Mouse (Mus musculus): ENCODE measurements around the gene Pla2g6. TPM values are rescaled to one million over a fixed set of nuclear protein-coding genes. Genes with fewer than 3 reads are reported as not detected.

Pla2g6 gene
- polyA plus RNA-seq, 2 experiments: 12.7 to 21.8 TPM

DNA sequence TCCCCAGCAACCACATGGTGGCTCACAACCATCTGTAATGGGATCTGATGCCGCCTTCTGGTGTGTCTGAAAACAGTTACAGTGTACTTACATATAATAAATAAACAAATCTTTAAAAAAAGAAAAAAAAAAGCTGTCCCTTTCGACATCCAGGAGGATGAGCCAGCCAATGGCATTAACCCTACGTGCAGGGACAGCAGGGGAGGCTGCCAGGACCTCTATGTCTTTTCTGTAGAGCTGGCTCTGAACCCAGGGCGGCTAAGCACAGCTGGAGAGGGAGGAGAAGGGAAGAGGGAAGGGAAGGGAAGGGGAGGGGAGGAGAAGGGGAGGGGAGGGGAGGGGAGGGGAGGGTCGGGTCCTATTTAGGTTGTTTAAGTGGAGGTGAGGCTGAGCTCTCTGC, 23.4 kb downstream of the Pla2g6 start:
- Histone ChIP-seq H3K36me3 (ENCODE audit: control insufficient read depth, insufficient read depth, low read length) (peaks cover 9% of the 10 kb centered on the region; the same call in 1 of the 2 replicates), H3K9ac (ENCODE audit: low read depth, low read length, severe bottlenecking) (no peak overlapping the region), H3K4me3 (replicated peaks; ENCODE audit: low read length) (no peak overlapping the region), H3K27ac (replicated peaks; ENCODE audit: low read depth, low read length) (no peak overlapping the region), H3K9me3 (ENCODE audit: control insufficient read depth, low read length) (no peaks in the 10 kb centered on the region), H3K4me2 (replicated peaks; ENCODE audit: low read depth, low read length, severe bottlenecking) (no peak overlapping the region), H3K27me3 (ENCODE audit: control insufficient read depth, insufficient read depth, low read length) (no peaks in the 10 kb centered on the region), H3K4me1 (ENCODE audit: control insufficient read depth, insufficient read depth, low read length) (no peaks in the 10 kb centered on the region)
- no peak for ATAC-seq (ENCODE audit: low FRiP score, low read depth)
- WGBS: 62% methylated on average over 4 of the region's 5 CpGs
- DNase-seq (ENCODE audit: low spot score): no peak
- no peak for TF ChIP-seq POLR2A (IDR thresholded peaks at IDR 0.05; ENCODE audit: borderline replicate concordance, extremely low read depth, insufficient read depth, insufficient read length)

- H3K36me3 ChIP-seq (ENCODE audit: control insufficient read depth, insufficient read depth, low read length): peaks cover 9% of the 10 kb centered on the region; the same call in 1 of the 2 replicates
- TF ChIP-seq POLR2A (IDR thresholded peaks at IDR 0.05; ENCODE audit: borderline replicate concordance, extremely low read depth, insufficient read depth, insufficient read length): no peak
- no peak overlapping the region for H3K4me3 ChIP-seq (replicated peaks; ENCODE audit: low read length)
- ATAC-seq (ENCODE audit: low FRiP score, low read depth) (no peak), DNase-seq (ENCODE audit: low spot score) (no peak)
- no peak overlapping the region for H3K9ac ChIP-seq (ENCODE audit: low read depth, low read length, severe bottlenecking)
- no peaks in the 10 kb centered on the region for H3K4me1 ChIP-seq (ENCODE audit: control insufficient read depth, insufficient read depth, low read length)
- WGBS: 84% methylated on average over 8 of the region's 8 CpGs
- no peaks in the 10 kb centered on the region for H3K27me3 ChIP-seq (ENCODE audit: control insufficient read depth, insufficient read depth, low read length)
- H3K9me3 ChIP-seq (ENCODE audit: control insufficient read depth, low read length): no peaks in the 10 kb centered on the region
- H3K4me2 ChIP-seq (replicated peaks; ENCODE audit: low read depth, low read length, severe bottlenecking): no peak overlapping the region
- no peak overlapping the region for H3K27ac ChIP-seq (replicated peaks; ENCODE audit: low read depth, low read length)
These were observed 24.5 kb downstream of the Pla2g6 start for GRCm38 (mm10) chr15:79303725-79304124.

- WGBS: 74% methylated on average over 2 of the region's 2 CpGs
- no peak for ATAC-seq (ENCODE audit: low FRiP score, low read depth)
- no peaks in the 10 kb centered on the region for H3K9me3 ChIP-seq (ENCODE audit: control insufficient read depth, low read length)
- no peak overlapping the region for H3K4me3 ChIP-seq (replicated peaks; ENCODE audit: low read length)
- no peak for DNase-seq (ENCODE audit: low spot score)
- TF ChIP-seq POLR2A (IDR thresholded peaks at IDR 0.05; ENCODE audit: borderline replicate concordance, extremely low read depth, insufficient read depth, insufficient read length): no peak
- H3K27me3 ChIP-seq (ENCODE audit: control insufficient read depth, insufficient read depth, low read length): no peaks in the 10 kb centered on the region
- H3K4me2 ChIP-seq (replicated peaks; ENCODE audit: low read depth, low read length, severe bottlenecking): no peak overlapping the region
- H3K9ac ChIP-seq (ENCODE audit: low read depth, low read length, severe bottlenecking): no peak overlapping the region
- 0 out of 2 replicates have a peak, but pooled peaks cover 5% of the 10 kb centered on the region for H3K36me3 ChIP-seq (ENCODE audit: control insufficient read depth, insufficient read depth, low read length)
- no peak overlapping the region for H3K27ac ChIP-seq (replicated peaks; ENCODE audit: low read depth, low read length)
- no peaks in the 10 kb centered on the region for H3K4me1 ChIP-seq (ENCODE audit: control insufficient read depth, insufficient read depth, low read length)
These were observed 28.5 kb downstream of the Pla2g6 start for GRCm38 (mm10) chr15:79299563-79300155.

DNA sequence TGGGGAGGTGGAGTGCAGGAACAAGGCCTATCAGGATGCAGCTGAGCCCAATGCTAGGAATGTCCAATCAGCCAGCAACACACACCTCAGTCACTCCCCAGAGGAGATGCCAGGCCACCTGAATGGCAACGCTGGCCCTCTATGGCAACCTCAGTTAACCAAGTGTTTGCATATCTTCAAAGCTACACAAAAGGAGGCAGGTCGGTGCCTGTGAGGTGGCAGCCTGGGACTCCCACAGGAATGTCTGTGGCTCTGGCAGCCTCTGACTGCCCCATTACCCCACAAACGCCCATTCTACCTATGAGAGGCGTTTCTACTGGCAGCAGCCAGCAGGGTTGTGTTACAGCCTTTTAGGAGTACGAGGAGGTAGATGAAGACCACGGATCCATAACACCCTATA, 29.6 kb downstream of the Pla2g6 start:
- H3K4me2 ChIP-seq (replicated peaks; ENCODE audit: low read depth, low read length, severe bottlenecking): no peak overlapping the region
- H3K9me3 ChIP-seq (ENCODE audit: control insufficient read depth, low read length): no peaks in the 10 kb centered on the region
- no peak overlapping the region for H3K9ac ChIP-seq (ENCODE audit: low read depth, low read length, severe bottlenecking)
- ATAC-seq (ENCODE audit: low FRiP score, low read depth) (no peak), DNase-seq (ENCODE audit: low spot score) (no peak)
- no peak for TF ChIP-seq POLR2A (IDR thresholded peaks at IDR 0.05; ENCODE audit: borderline replicate concordance, extremely low read depth, insufficient read depth, insufficient read length)
- no peaks in the 10 kb centered on the region for H3K27me3 ChIP-seq (ENCODE audit: control insufficient read depth, insufficient read depth, low read length)
- WGBS: 82% methylated on average over 6 of the region's 6 CpGs
- no peak overlapping the region for H3K27ac ChIP-seq (replicated peaks; ENCODE audit: low read depth, low read length)
- no peak overlapping the region for H3K4me3 ChIP-seq (replicated peaks; ENCODE audit: low read length)
- H3K36me3 ChIP-seq (ENCODE audit: control insufficient read depth, insufficient read depth, low read length): 0 out of 2 replicates have a peak, but pooled peaks cover 5% of the 10 kb centered on the region
- no peaks in the 10 kb centered on the region for H3K4me1 ChIP-seq (ENCODE audit: control insufficient read depth, insufficient read depth, low read length)

GRCm38 (mm10) chr15:79292779-79293178, 35.4 kb downstream of the Pla2g6 start:
- Histone ChIP-seq H3K27me3 (ENCODE audit: control insufficient read depth, insufficient read depth, low read length) (no peaks in the 10 kb centered on the region), H3K9ac (ENCODE audit: low read depth, low read length, severe bottlenecking) (no peak overlapping the region), H3K27ac (replicated peaks; ENCODE audit: low read depth, low read length) (no peak overlapping the region), H3K36me3 (ENCODE audit: control insufficient read depth, insufficient read depth, low read length) (0 out of 2 replicates have a peak, but pooled peaks cover 4% of the 10 kb centered on the region), H3K4me3 (replicated peaks; ENCODE audit: low read length) (no peak overlapping the region), H3K4me1 (ENCODE audit: control insufficient read depth, insufficient read depth, low read length) (no peaks in the 10 kb centered on the region), H3K4me2 (replicated peaks; ENCODE audit: low read depth, low read length, severe bottlenecking) (no peak overlapping the region), H3K9me3 (ENCODE audit: control insufficient read depth, low read length) (no peaks in the 10 kb centered on the region)
- ATAC-seq (ENCODE audit: low FRiP score, low read depth) (no peak), DNase-seq (ENCODE audit: low spot score) (no peak)
- WGBS: 84% methylated on average over 9 of the region's 9 CpGs
- TF ChIP-seq POLR2A (IDR thresholded peaks at IDR 0.05; ENCODE audit: borderline replicate concordance, extremely low read depth, insufficient read depth, insufficient read length): no peak

Data from limb, embryonic 14.5 days (tissue).